Mouse (Mus musculus) liver, embryonic 11.5 days (tissue): ENCODE measurements around the gene Krtap28-10. TPM values are rescaled to one million over a fixed set of nuclear protein-coding genes. Genes with fewer than 3 reads are reported as not detected.

Experiments used
- ATAC-seq: fragments of 200-750 bp; cut with Nextera tagmentation; replicated peaks from 2 replicates; pipeline ENCODE4 v1.8.0; 2017; ENCODE audit warnings: moderate number of reproducible peaks, mild to moderate bottlenecking, moderate TSS enrichment, moderate library complexity; ENCODE audit not compliant: low FRiP score
- DNase-seq: peaks from one replicate; pipeline ENCODE4 v3.0.0-alpha.2; 2017; ENCODE audit warnings: low spot score
- H3K27ac ChIP-seq: fragments of 300-500 bp; sonication (generic); 2 replicates; pipeline ENCODE4 v1.5.1; 2014; ENCODE audit warnings: mild to moderate bottlenecking, low read depth, low read length, control low read depth
- H3K27me3 ChIP-seq: fragments of 300-500 bp; sonication (generic); replicated peaks from 2 replicates; pipeline ENCODE4 v1.6.1; 2014; ENCODE audit warnings: low read length, mixed read lengths; ENCODE audit not compliant: control insufficient read depth, insufficient read depth
- H3K36me3 ChIP-seq: fragments of 300-500 bp; sonication (generic); 2 replicates; pipeline ENCODE4 v1.6.1; 2014; ENCODE audit warnings: mild to moderate bottlenecking, low read length, moderate library complexity, mixed read lengths; ENCODE audit not compliant: control insufficient read depth, insufficient read depth
- H3K4me1 ChIP-seq: fragments of 300-500 bp; sonication (generic); replicated peaks from 2 replicates; pipeline ENCODE4 v1.6.1; 2014; ENCODE audit warnings: low read length, mixed read lengths; ENCODE audit not compliant: control insufficient read depth, insufficient read depth
- H3K4me2 ChIP-seq: fragments of 300-500 bp; sonication (generic); 2 replicates; pipeline ENCODE4 v1.6.1; 2014; ENCODE audit warnings: mild to moderate bottlenecking, control low read depth, moderate library complexity
- H3K4me3 ChIP-seq: fragments of 300-500 bp; sonication (generic); 2 replicates; pipeline ENCODE4 v1.5.1; 2014; ENCODE audit warnings: low read depth, low read length, control low read depth
- H3K9ac ChIP-seq: fragments of 300-500 bp; sonication (generic); 2 replicates; pipeline ENCODE4 v1.6.1; 2014; ENCODE audit warnings: low read depth, low read length, control low read depth
- H3K9me3 ChIP-seq: fragments of 300-500 bp; sonication (generic); 2 replicates; pipeline ENCODE4 v1.6.1; 2016; ENCODE audit warnings: low read length, inconsistent platforms, mixed read lengths; ENCODE audit not compliant: control insufficient read depth
- WGBS: fragments of 180-500 bp; shearing (Covaris S2); extraction: QIAGEN DNeasy Blood & Tissue Kit; methylation state at CpG from one replicate; pipeline ENCODE4 v1.1.7; 2014; 5-methylcytosine and 5-hydroxymethylcytosine counted together
- polyA plus RNA-seq: library from polyadenylated mRNA; unstranded; fragments of >200 nt; fragmentation: Nextera tagmentation; extraction: Ambion mirVana; gene quantifications from 2 replicates; pipeline ENCODE4 v1.2.1, GENCODE M21; 2014

The Krtap28-10 gene
- polyA plus RNA-seq, 1 experiment from 2014 or later = not detected

DNA sequence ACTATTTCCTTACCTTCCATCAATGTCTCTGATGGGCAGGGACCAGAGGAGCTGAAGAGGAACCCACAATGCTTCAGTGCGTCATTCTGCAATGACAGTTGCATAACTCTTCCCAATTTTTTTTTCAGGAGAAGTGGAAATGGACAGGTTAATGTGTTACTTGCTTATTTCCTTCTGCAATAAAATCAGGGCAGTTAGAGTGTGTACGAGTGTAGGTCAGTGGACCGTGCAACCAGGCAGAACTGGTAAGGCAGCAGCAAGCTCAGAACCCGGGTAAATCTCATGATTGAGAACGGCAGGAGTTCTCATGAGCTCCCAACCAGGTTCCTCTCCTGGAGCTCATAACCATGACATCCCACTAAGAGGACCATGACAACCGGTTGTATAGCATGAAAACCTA is 50.2 kb downstream of the Krtap28-10 start:
- no peak for ATAC-seq

DNA sequence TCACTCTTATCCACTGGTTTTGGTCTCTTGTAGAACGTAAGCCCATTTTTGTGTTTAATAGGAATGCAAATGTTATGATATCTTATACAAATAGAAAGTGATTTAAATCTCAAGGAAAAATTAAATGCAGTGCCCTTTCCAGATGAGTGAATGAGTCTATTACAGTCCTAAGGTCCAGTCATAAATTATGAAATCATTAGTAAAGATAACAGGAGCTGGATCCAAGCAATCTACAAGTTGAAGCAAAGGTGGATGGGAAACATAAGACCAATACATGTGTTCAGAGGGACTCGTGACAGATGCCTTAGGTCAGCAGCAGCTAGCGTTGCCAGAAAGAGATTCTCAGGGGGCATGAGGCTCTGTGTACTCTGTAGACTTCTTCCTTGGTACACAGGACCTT is 50.7 kb downstream of the Krtap28-10 start:
- Histone ChIP-seq H3K4me2 (no peak overlapping the region), H3K27ac (no peak overlapping the region), H3K36me3 (no peaks in the 10 kb centered on the region), H3K9me3 (no peaks in the 10 kb centered on the region), H3K4me1 (no peaks in the 10 kb centered on the region), H3K27me3 (no peaks in the 10 kb centered on the region), H3K9ac (no peak overlapping the region), H3K4me3 (no peak overlapping the region)
- WGBS = 83% methylated on average over 3 of the region's 3 CpGs
- no peak for DNase-seq
- no peak for ATAC-seq

More for the DNA sequence above, 50.2 kb downstream of the Krtap28-10 start:
- no peak overlapping the region for H3K4me2 ChIP-seq
- no peaks in the 10 kb centered on the region for H3K36me3 ChIP-seq
- 84% methylated on average over 6 of the region's 6 CpGs for WGBS
- H3K4me3 ChIP-seq = no peak overlapping the region
- no peaks in the 10 kb centered on the region for H3K9me3 ChIP-seq
- no peak for DNase-seq
- no peak overlapping the region for H3K9ac ChIP-seq
- H3K4me1 ChIP-seq = no peaks in the 10 kb centered on the region
- no peaks in the 10 kb centered on the region for H3K27me3 ChIP-seq
- no peak overlapping the region for H3K27ac ChIP-seq

Other genes with a start within 250 kb of the Krtap28-10 start
- gene Agfg1, start 203.0 kb downstream of the Krtap28-10 start, polyA plus RNA-seq = 47.6 and 58.7 TPM in 2 replicates
- not detected in 2 replicates for gene A030005L19Rik, start 129.2 kb downstream of the Krtap28-10 start, polyA plus RNA-seq
- gene A030014E15Rik, start 117.6 kb downstream of the Krtap28-10 start, polyA plus RNA-seq = not detected in 2 replicates
- gene Gm6217, start 111.1 kb downstream of the Krtap28-10 start, polyA plus RNA-seq = not detected in 2 replicates
- not detected in 2 replicates for gene A030003K21Rik, start 99.1 kb downstream of the Krtap28-10 start, polyA plus RNA-seq
- not detected in 2 replicates for gene Gm7544, start 86.5 kb downstream of the Krtap28-10 start, polyA plus RNA-seq
- gene Gm47955, start 82.2 kb downstream of the Krtap28-10 start, polyA plus RNA-seq = not detected in 2 replicates
- gene Gm47959, start 41.9 kb downstream of the Krtap28-10 start, polyA plus RNA-seq = not detected in 2 replicates
- gene Slc19a3, start 4.0 kb downstream of the Krtap28-10 start, polyA plus RNA-seq = 0.18 and 0.21 TPM in 2 replicates
- gene Gm47969, start 2.5 kb upstream of the Krtap28-10 start, polyA plus RNA-seq = not detected in 2 replicates
- not detected in 2 replicates for gene A030005K14Rik, start 16.9 kb upstream of the Krtap28-10 start, polyA plus RNA-seq
- gene Krtap28-13, start 18.4 kb upstream of the Krtap28-10 start, polyA plus RNA-seq = not detected in 2 replicates
- 0.23 TPM in 1 of 2 replicates, not detected in the other for gene Ccl20, start 74.3 kb upstream of the Krtap28-10 start, polyA plus RNA-seq
- gene Daw1, start 117.3 kb upstream of the Krtap28-10 start, polyA plus RNA-seq = not detected in 2 replicates